Mouse (Mus musculus): ENCODE measurements around the gene 1810013L24Rik. TPM values are rescaled to one million over a fixed set of nuclear protein-coding genes. Genes with fewer than 3 reads are reported as not detected.
A peak's percentile ranks its signal among the peaks of the same experiment; 100 is the strongest.
"Not testable (repeated sequence)": the region's sequence is repeated elsewhere in the genome, so short reads cannot be mapped to it uniquely, and the experiment has no call there.

The 1810013L24Rik gene
- polyA plus RNA-seq, 1 experiment from 2014 or later, result 19.5 TPM

DNA sequence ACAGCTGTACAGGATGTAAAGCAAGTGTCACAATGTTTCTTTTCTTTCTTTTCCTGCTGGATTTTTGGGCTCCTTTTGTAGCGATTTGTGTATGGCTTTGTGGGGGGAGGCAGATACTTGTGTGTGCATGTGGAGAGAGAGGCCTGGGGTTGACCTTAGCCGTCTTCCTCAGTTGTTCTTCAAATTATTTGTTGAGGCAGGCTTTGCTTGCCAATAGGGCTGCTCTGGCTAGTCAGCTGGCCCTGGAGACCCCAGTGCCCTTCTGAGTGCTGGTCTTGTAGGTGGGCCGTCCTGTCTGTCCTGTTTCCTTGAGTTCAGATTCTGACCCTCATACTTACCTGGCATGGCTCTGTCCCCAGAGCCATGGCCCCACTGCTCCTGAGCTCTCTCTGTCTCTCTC lies 42.6 kb downstream of the 1810013L24Rik start:
- no peak for DNase-seq (ENCODE audit: low spot score)
- H3K9me3 ChIP-seq, result no peaks in the 10 kb centered on the region
- no peaks in the 10 kb centered on the region for H3K36me3 ChIP-seq
- no peak overlapping the region for H3K4me3 ChIP-seq
- H3K27ac ChIP-seq, result no peak overlapping the region
- WGBS, result 79% methylated on average over 3 of the region's 3 CpGs
- H3K27me3 ChIP-seq (ENCODE audit: insufficient read depth, poor library complexity, severe bottlenecking), result no peaks in the 10 kb centered on the region
- H3K4me1 ChIP-seq (replicated peaks), result peaks cover 16% of the 10 kb centered on the region

DNA sequence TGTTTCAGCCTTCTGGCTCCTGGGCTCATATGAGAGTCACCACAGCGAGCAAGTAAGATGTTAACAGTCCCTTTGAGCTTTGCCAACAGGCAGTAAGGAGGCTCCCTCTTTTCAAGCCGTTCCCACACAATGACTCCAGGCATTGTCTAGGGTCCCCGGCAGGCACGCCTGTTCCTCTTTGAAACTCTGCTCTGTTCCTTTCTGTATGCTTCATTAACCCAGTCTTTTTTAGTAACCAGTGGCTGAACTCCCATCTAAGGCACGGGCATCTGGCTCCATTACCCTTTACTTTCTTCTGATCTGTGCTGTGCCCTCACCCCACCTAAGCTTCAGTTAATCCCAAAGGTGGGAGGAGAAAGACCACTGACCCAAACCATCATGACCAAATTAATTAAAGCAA lies 50.2 kb downstream of the 1810013L24Rik start:
- Histone ChIP-seq H3K36me3 (no peaks in the 10 kb centered on the region), H3K27ac (peak overlapping the region; percentile 26; the same call in 1 of the 2 replicates), H3K9me3 (no peaks in the 10 kb centered on the region), H3K4me3 (no peak overlapping the region), H3K27me3 (ENCODE audit: insufficient read depth, poor library complexity, severe bottlenecking) (peaks cover 21% of the 10 kb centered on the region), H3K4me1 (replicated peaks) (peaks cover 27% of the 10 kb centered on the region)
- DNase-seq (ENCODE audit: low spot score), result peak; percentile 40
- 35% methylated on average over 5 of the region's 5 CpGs for WGBS

DNA sequence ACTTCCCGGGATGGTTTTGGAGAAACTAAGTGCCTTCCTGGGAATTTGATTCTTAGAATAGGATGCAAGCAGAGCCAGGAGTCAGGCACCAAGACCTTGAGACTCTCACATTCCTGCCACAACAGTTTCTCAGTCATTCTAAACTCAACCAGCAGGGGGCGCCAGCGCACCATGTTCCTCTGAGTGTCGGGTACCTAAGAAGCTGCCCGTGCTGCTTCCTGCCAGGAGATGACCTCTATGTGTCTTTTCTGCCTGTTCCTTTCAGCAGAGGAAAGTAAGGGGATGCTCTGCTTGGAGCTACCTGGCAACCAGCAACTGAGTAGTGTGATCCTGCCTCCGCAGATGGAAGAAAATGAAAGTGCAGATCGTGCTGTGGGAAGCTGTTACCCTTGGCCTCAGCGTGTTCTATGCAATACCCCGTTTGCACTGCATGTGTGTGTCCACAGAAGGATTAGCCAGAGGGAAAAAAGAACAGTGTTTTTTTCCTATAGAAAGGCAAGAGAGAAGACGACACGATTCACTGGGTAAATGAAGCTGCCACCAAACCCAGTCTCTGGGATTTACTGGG lies 53.9 kb downstream of the 1810013L24Rik start:
- Histone ChIP-seq H3K4me3 (no peak overlapping the region), H3K27me3 (ENCODE audit: insufficient read depth, poor library complexity, severe bottlenecking) (peaks cover 21% of the 10 kb centered on the region), H3K4me1 (replicated peaks) (peaks cover 26% of the 10 kb centered on the region), H3K9me3 (no peaks in the 10 kb centered on the region), H3K36me3 (no peaks in the 10 kb centered on the region), H3K27ac (no peak overlapping the region)
- WGBS, result 40% methylated on average over 11 of the region's 11 CpGs
- peak; percentile 86 for DNase-seq (ENCODE audit: low spot score)

DNA sequence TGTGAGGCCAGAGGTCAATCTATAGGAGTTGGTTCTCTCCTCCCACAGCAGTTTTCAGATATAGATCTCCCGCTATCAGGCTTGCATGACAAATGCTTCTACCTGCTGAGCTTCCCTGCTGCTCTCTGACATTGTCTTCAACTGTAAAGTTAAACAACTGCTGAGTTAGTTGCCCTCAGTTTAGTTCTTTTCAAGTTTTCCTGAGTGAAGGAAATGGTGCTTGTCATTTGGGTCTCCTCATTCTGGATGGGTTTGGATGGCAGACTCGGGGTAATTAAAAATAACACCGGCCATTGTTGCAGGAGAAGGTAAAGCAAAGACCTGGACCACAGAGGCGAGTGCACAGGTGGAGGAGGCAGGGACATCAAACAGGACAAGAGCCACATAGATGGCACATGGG lies 64.3 kb downstream of the 1810013L24Rik start:
- H3K9me3 ChIP-seq; H3K27ac ChIP-seq; H3K4me1 ChIP-seq (replicated peaks); H3K36me3 ChIP-seq; DNase-seq (ENCODE audit: low spot score); H3K4me3 ChIP-seq; H3K27me3 ChIP-seq (ENCODE audit: insufficient read depth, poor library complexity, severe bottlenecking): not testable (repeated sequence)
- WGBS, result 40% methylated on average over 4 of the region's 4 CpGs

DNA sequence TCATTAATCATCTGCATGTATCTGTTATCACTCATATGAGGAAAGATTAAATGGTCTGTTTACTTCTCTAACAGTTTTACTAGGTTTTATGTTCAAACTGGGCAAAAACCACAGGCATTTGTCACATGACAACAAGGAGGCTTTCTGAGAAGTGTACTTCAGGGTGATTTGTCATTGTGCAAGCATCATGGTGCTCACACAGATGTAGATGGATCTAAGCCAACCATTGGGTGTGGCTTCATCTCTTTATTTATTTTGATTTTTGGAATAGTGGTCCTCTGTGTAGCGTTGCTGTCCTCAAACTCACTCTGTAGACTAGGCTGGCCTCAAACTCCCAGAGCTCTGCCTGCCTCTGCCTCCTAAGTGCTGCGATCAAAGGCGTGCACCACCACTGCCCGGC lies 65.4 kb downstream of the 1810013L24Rik start:
- 95% methylated on average over 4 of the region's 4 CpGs for WGBS

DNA sequence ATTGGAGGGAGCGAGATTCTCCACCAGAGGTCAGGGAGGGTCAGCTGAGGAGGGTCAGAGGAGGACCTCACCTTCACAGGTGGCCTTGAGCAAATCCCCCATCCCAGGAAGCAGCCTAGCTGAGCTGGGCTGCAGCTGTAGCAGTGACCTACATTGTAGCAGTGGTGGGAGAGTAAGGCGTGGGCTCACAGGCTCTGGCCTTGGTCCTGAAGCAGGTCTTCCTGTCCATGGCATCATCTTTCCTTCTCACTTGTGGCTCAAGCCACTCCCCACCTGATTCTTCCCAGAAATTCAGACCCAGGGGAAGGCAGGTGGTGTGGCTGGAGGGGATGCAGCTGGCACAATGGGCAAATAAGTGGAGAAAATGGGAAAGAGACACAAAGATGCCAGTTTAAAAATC lies 76.2 kb downstream of the 1810013L24Rik start:
- not testable (repeated sequence) for H3K27me3 ChIP-seq (ENCODE audit: insufficient read depth, poor library complexity, severe bottlenecking); H3K9me3 ChIP-seq; DNase-seq (ENCODE audit: low spot score); H3K4me1 ChIP-seq (replicated peaks); H3K36me3 ChIP-seq; H3K27ac ChIP-seq; H3K4me3 ChIP-seq
- WGBS, result 11% methylated on average over 2 of the region's 2 CpGs

More for the DNA sequence above, 65.4 kb downstream of the 1810013L24Rik start:
- no peaks in the 10 kb centered on the region for H3K36me3 ChIP-seq
- H3K27me3 ChIP-seq (ENCODE audit: insufficient read depth, poor library complexity, severe bottlenecking), result no peaks in the 10 kb centered on the region
- no peaks in the 10 kb centered on the region; the same call in 1 of the 2 replicates for H3K4me1 ChIP-seq (replicated peaks)
- H3K9me3 ChIP-seq, result no peaks in the 10 kb centered on the region
- no peak overlapping the region for H3K27ac ChIP-seq
- no peak for DNase-seq (ENCODE audit: low spot score)
- no peak overlapping the region for H3K4me3 ChIP-seq

Other genes with a start within 250 kb of the 1810013L24Rik start
- 45.3 and 48.9 TPM in 2 replicates for gene Pmm2, start 192.4 kb upstream of the 1810013L24Rik start, polyA plus RNA-seq (2016; fragmentation: Nextera tagmentation; extraction: Ambion mirVana)
- gene Tmem186, start 192.4 kb upstream of the 1810013L24Rik start, polyA plus RNA-seq (2016; fragmentation: Nextera tagmentation; extraction: Ambion mirVana), result 22.8 and 23.8 TPM in 2 replicates
- gene Carhsp1, start 157.9 kb upstream of the 1810013L24Rik start, polyA plus RNA-seq (2016; fragmentation: Nextera tagmentation; extraction: Ambion mirVana), result 187 and 235 TPM in 2 replicates
- gene Gm5767, start 149.3 kb upstream of the 1810013L24Rik start, polyA plus RNA-seq (2016; fragmentation: Nextera tagmentation; extraction: Ambion mirVana), result not detected in 2 replicates
- 23.3 and 29.8 TPM in 2 replicates for gene Usp7, start 37.8 kb upstream of the 1810013L24Rik start, polyA plus RNA-seq (2016; fragmentation: Nextera tagmentation; extraction: Ambion mirVana)